Mouse (Mus musculus): Measurements from ENCODE around the gene Stk38l. TPM values are rescaled to one million over a fixed set of nuclear protein-coding genes. Genes with fewer than 3 reads are reported as not detected.

The Stk38l gene
- polyA plus RNA-seq, 1 experiment = 6.9 TPM

- no peak overlapping the region for H3K4me3 ChIP-seq
- peaks cover 35% of the 10 kb centered on the region for H3K79me2 ChIP-seq (ENCODE audit: control insufficient read depth, insufficient read depth)
- H3K27me3 ChIP-seq (ENCODE audit: control insufficient read depth, insufficient read depth, insufficient read length) = no peaks in the 10 kb centered on the region
- H3K4me2 ChIP-seq (ENCODE audit: low read depth) = no peak overlapping the region
- no peak overlapping the region for H3ac ChIP-seq (ENCODE audit: control insufficient read depth, insufficient read length)
- H3K36me3 ChIP-seq (ENCODE audit: control insufficient read depth, insufficient read depth) = no peaks in the 10 kb centered on the region
- TF ChIP-seq SRF (IDR thresholded peaks at IDR 0.05; ENCODE audit: control insufficient read depth, insufficient read length, low read depth) (no peak), E2F4 (IDR thresholded peaks at IDR 0.05; ENCODE audit: insufficient read depth) (no peak)
Observed at GRCm38 (mm10) chr6:146732232-146732631, 7.4 kb downstream of the Stk38l start.

GRCm38 (mm10) chr6:146732676-146733075, 7.9 kb downstream of the Stk38l start:
- Histone ChIP-seq H3K4me3 (no peak overlapping the region), H3K27me3 (ENCODE audit: control insufficient read depth, insufficient read depth, insufficient read length) (no peaks in the 10 kb centered on the region), H3K4me2 (ENCODE audit: low read depth) (no peak overlapping the region), H3K79me2 (ENCODE audit: control insufficient read depth, insufficient read depth) (peaks cover 31% of the 10 kb centered on the region), H3ac (ENCODE audit: control insufficient read depth, insufficient read length) (no peak overlapping the region), H3K36me3 (ENCODE audit: control insufficient read depth, insufficient read depth) (no peaks in the 10 kb centered on the region)
- TF ChIP-seq CEBPB (IDR thresholded peaks at IDR 0.05; ENCODE audit: insufficient read depth, poor library complexity, severe bottlenecking) = no peak
- TF ChIP-seq TCF3 (IDR thresholded peaks at IDR 0.05; ENCODE audit: insufficient read length, low read depth) = no peak
- no peak for TF ChIP-seq REST (IDR thresholded peaks at IDR 0.05; ENCODE audit: insufficient read depth, insufficient read length)
- TF ChIP-seq MYOD1 (IDR thresholded peaks at IDR 0.05; ENCODE audit: control insufficient read depth in 1 of 3, insufficient read length in 2 of 3, low read depth in 2 of 3) = no peak
- TF ChIP-seq SRF (IDR thresholded peaks at IDR 0.05; ENCODE audit: control insufficient read depth, insufficient read length, low read depth) = no peak
- no peak for TF ChIP-seq POLR2AphosphoS2 (IDR thresholded peaks at IDR 0.05; ENCODE audit: insufficient read length, low read depth)
- no peak for TF ChIP-seq MAX (IDR thresholded peaks at IDR 0.05; ENCODE audit: low read depth)
- no peak for TF ChIP-seq E2F4 (IDR thresholded peaks at IDR 0.05; ENCODE audit: insufficient read depth)
- no peak for TF ChIP-seq MYOG (IDR thresholded peaks at IDR 0.05; ENCODE audit: control insufficient read depth in 1 of 3, insufficient read depth in 1 of 3, insufficient read length in 2 of 3, low read depth in 2 of 3)

GRCm38 (mm10) chr6:146733554-146733953, 8.8 kb downstream of the Stk38l start:
- Histone ChIP-seq H3K4me2 (ENCODE audit: low read depth) (no peak overlapping the region), H3ac (ENCODE audit: control insufficient read depth, insufficient read length) (no peak overlapping the region), H3K4me3 (no peak overlapping the region), H3K36me3 (ENCODE audit: control insufficient read depth, insufficient read depth) (no peaks in the 10 kb centered on the region), H3K27me3 (ENCODE audit: control insufficient read depth, insufficient read depth, insufficient read length) (no peaks in the 10 kb centered on the region), H3K79me2 (ENCODE audit: control insufficient read depth, insufficient read depth) (peaks cover 24% of the 10 kb centered on the region)
- no peak for TF ChIP-seq SRF (IDR thresholded peaks at IDR 0.05; ENCODE audit: control insufficient read depth, insufficient read length, low read depth)
- no peak for TF ChIP-seq TCF12 (IDR thresholded peaks at IDR 0.05; ENCODE audit: insufficient read depth, poor library complexity, severe bottlenecking)
- no peak for TF ChIP-seq E2F4 (IDR thresholded peaks at IDR 0.05; ENCODE audit: insufficient read depth)
- TF ChIP-seq POLR2A (IDR thresholded peaks at IDR 0.05; ENCODE audit: insufficient read length, low read depth) = no peak

GRCm38 (mm10) chr6:146738889-146739288, 14.1 kb downstream of the Stk38l start:
- Histone ChIP-seq H3K27me3 (ENCODE audit: control insufficient read depth, insufficient read depth, insufficient read length) (no peaks in the 10 kb centered on the region), H3ac (ENCODE audit: control insufficient read depth, insufficient read length) (no peak overlapping the region), H3K79me2 (ENCODE audit: control insufficient read depth, insufficient read depth) (peaks cover 30% of the 10 kb centered on the region), H3K4me2 (ENCODE audit: low read depth) (peak overlapping the region; percentile 13), H3K36me3 (ENCODE audit: control insufficient read depth, insufficient read depth) (no peaks in the 10 kb centered on the region), H3K4me3 (no peak overlapping the region)
- TF ChIP-seq CEBPB (IDR thresholded peaks at IDR 0.05; ENCODE audit: insufficient read depth, poor library complexity, severe bottlenecking) (no peak), E2F4 (IDR thresholded peaks at IDR 0.05; ENCODE audit: insufficient read depth) (no peak), USF1 (IDR thresholded peaks at IDR 0.05; ENCODE audit: low read depth) (no peak), MYOG (IDR thresholded peaks at IDR 0.05; ENCODE audit: control insufficient read depth in 1 of 3, insufficient read depth in 1 of 3, insufficient read length in 2 of 3, low read depth in 2 of 3) (no peak), POLR2A (IDR thresholded peaks at IDR 0.05; ENCODE audit: insufficient read length, low read depth) (no peak), REST (IDR thresholded peaks at IDR 0.05; ENCODE audit: insufficient read depth, insufficient read length) (no peak), MAX (IDR thresholded peaks at IDR 0.05; ENCODE audit: low read depth) (no peak), TCF3 (IDR thresholded peaks at IDR 0.05; ENCODE audit: insufficient read length, low read depth) (no peak), MYOD1 (IDR thresholded peaks at IDR 0.05; ENCODE audit: control insufficient read depth in 1 of 3, insufficient read length in 2 of 3, low read depth in 2 of 3) (no peak), TCF12 (IDR thresholded peaks at IDR 0.05; ENCODE audit: insufficient read depth, poor library complexity, severe bottlenecking) (no peak), POLR2AphosphoS2 (IDR thresholded peaks at IDR 0.05; ENCODE audit: insufficient read length, low read depth) (no peak), SRF (IDR thresholded peaks at IDR 0.05; ENCODE audit: control insufficient read depth, insufficient read length, low read depth) (no peak)

GRCm38 (mm10) chr6:146740724-146741123, 15.9 kb downstream of the Stk38l start:
- no peak overlapping the region for H3K4me2 ChIP-seq (ENCODE audit: low read depth)
- H3K4me3 ChIP-seq = no peak overlapping the region
- H3K27me3 ChIP-seq (ENCODE audit: control insufficient read depth, insufficient read depth, insufficient read length) = no peaks in the 10 kb centered on the region
- no peak overlapping the region for H3ac ChIP-seq (ENCODE audit: control insufficient read depth, insufficient read length)
- H3K79me2 ChIP-seq (ENCODE audit: control insufficient read depth, insufficient read depth) = peaks cover 27% of the 10 kb centered on the region
- no peaks in the 10 kb centered on the region for H3K36me3 ChIP-seq (ENCODE audit: control insufficient read depth, insufficient read depth)
- TF ChIP-seq MAX (IDR thresholded peaks at IDR 0.05; ENCODE audit: low read depth) (no peak), CEBPB (IDR thresholded peaks at IDR 0.05; ENCODE audit: insufficient read depth, poor library complexity, severe bottlenecking) (no peak), MYOD1 (IDR thresholded peaks at IDR 0.05; ENCODE audit: control insufficient read depth in 1 of 3, insufficient read length in 2 of 3, low read depth in 2 of 3) (no peak), TCF12 (IDR thresholded peaks at IDR 0.05; ENCODE audit: insufficient read depth, poor library complexity, severe bottlenecking) (no peak), TCF3 (IDR thresholded peaks at IDR 0.05; ENCODE audit: insufficient read length, low read depth) (no peak), POLR2AphosphoS2 (IDR thresholded peaks at IDR 0.05; ENCODE audit: insufficient read length, low read depth) (no peak), REST (IDR thresholded peaks at IDR 0.05; ENCODE audit: insufficient read depth, insufficient read length) (no peak), SRF (IDR thresholded peaks at IDR 0.05; ENCODE audit: control insufficient read depth, insufficient read length, low read depth) (no peak), POLR2A (IDR thresholded peaks at IDR 0.05; ENCODE audit: insufficient read length, low read depth) (no peak)
